Comparison of ENCODE assay signal across 17 mouse cellular contexts in genomic region chr11:102541471-102541870, GRCm38 (mm10). TPM values are rescaled to one million over a fixed set of nuclear protein-coding genes. Genes with fewer than 3 reads are reported as not detected.
"Had no signal": no experiment of that assay in that cellular context is flagged by ENCODE, and none has a peak within 500 bp of the region (broad histone marks: within the 10 kb centered on the region; RNA-seq: fewer than 3 reads in every experiment).

No protein-coding gene starts in this region.

- H3K27ac ChIP-seq: kidney, embryonic 15.5 days; limb, embryonic 15.5 days; liver, embryonic 15.5 days; midbrain, embryonic 10.5 days; neural tube, embryonic 15.5 days had no signal

- H3K4me1 ChIP-seq: limb, embryonic 15.5 days had no signal

- H3K9ac ChIP-seq: kidney, embryonic 15.5 days; limb, embryonic 15.5 days; liver, embryonic 15.5 days; lung, embryonic 14.5 days; neural tube, embryonic 15.5 days had no signal

- H3K4me2 ChIP-seq: kidney, embryonic 15.5 days; limb, embryonic 15.5 days; liver, embryonic 15.5 days; lung, embryonic 14.5 days; neural tube, embryonic 15.5 days had no signal

- DNase-seq: kidney, adult 11 months; kidney, postnatal 14 days; layer of hippocampus, postnatal 36 days; lung, embryonic 14.5 days; midbrain, embryonic 14.5 days; right cerebral cortex, adult 18-20 months; right cerebral cortex, postnatal 25 days; spleen, adult 18-20 months; thymus, adult 18-20 months; thymus, postnatal 14 days had no signal

- H3K4me3 ChIP-seq: kidney, embryonic 15.5 days; limb, embryonic 15.5 days; liver, embryonic 15.5 days; midbrain, embryonic 10.5 days; myocyte; neural tube, embryonic 15.5 days had no signal

- H3K27me3 ChIP-seq: kidney, embryonic 15.5 days; limb, embryonic 15.5 days; liver, embryonic 15.5 days; neural tube, embryonic 15.5 days had no signal

- H3K9me3 ChIP-seq: kidney, embryonic 15.5 days; limb, embryonic 15.5 days; liver, embryonic 15.5 days; midbrain, embryonic 10.5 days; neural tube, embryonic 15.5 days had no signal

RNA-seq across cellular contexts. Expression of gene Gm11627, which starts 37.8 kb away (rescaled TPM):
- total RNA-seq: megakaryocyte, adult 5-6 weeks had no signal
